Mouse (Mus musculus) splenic B cell, adult 2 months (primary cell): Measurements from ENCODE around the gene Mrps24.

ENCODE experiments used
- DNase-seq: peaks from one replicate; pipeline ENCODE4 v3.0.0-alpha.2; 2011; ENCODE audit warnings: low read depth, low spot score
- H3K27me3 ChIP-seq: 2 replicates; pipeline ENCODE4 v1.6.1; 2012; ENCODE audit warnings: mild to moderate bottlenecking, low read length, moderate library complexity, mixed read lengths; ENCODE audit not compliant: control insufficient read depth, poor library complexity, insufficient read depth, severe bottlenecking
- H3K36me3 ChIP-seq: 2 replicates; pipeline ENCODE4 v1.6.1; 2012; ENCODE audit warnings: mild to moderate bottlenecking, low read length, moderate library complexity, mixed read lengths; ENCODE audit not compliant: control insufficient read depth, poor library complexity, insufficient read depth, severe bottlenecking

The Mrps24 gene

DNA sequence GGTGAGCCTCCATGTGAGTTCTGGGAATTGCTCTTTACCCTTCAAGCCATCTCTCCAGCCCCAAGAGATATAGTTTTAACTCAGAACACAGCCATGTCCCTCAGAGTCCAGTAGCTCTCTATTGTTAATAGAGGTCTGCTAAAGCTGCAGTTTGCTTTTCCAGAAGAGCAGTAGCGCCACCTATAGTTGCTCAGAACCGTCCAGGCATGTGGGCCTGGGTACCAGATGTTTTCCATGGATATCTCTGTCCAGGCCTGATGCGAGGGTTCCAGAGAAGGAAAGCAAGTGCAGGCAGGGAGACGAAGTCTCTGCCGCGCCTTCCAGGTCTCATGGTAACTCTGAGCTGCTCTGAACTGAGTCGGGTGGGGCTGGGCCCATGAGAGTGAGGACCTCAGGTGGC, 23.7 kb downstream of the Mrps24 start:
- H3K36me3 ChIP-seq = no peaks in the 10 kb centered on the region
- no peaks in the 10 kb centered on the region for H3K27me3 ChIP-seq
- no peak for DNase-seq

DNA sequence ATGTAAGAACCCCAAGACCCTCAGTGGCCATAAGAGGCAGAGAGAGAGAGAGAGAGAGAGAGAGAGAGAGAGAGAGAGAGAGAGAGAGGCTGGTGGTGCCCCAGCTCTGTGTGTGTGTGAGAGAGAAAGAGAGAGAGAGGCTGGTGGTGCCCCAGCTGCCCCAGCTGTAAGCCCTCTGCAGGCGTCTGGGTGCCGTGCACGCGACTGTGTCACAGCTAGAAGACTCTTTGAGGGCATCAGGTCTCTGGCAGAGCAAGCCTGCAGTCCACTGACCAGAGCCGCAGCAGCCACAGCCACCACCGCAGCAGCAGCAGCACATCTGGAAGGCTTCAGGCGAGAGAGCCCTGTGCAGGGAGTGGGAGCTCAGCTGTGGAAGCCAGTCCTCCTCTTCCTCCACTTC, 31.2 kb downstream of the Mrps24 start:
- DNase-seq = no peak
- Histone ChIP-seq H3K36me3 (no peaks in the 10 kb centered on the region), H3K27me3 (no peaks in the 10 kb centered on the region)

DNA sequence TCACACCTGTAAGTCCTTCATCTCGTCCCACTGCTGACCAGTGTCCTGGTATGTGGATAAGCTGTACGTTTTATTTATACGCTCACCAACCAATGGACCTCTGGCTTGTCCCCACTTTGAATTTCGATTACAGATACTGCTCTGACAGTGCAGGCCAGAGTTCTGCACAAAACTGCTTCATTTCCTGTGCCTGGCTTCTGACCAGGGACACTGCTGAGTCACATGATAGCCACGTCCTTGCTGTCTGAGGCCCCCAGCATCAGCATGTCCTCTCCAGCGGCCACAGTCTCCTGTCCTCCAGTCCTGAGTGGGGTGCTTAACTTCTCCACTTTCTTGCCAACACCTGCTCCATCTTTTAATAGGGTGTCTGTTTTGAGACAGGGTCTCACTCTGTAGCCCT, 32.9 kb downstream of the Mrps24 start:
- H3K36me3 ChIP-seq = no peaks in the 10 kb centered on the region
- H3K27me3 ChIP-seq = no peaks in the 10 kb centered on the region
- DNase-seq = no peak
